Mouse (Mus musculus): ENCODE measurements around the gene Stard13. TPM values are rescaled to one million over a fixed set of nuclear protein-coding genes. Genes with fewer than 3 reads are reported as not detected.
A peak's percentile ranks its signal among the peaks of the same experiment; 100 is the strongest.

Gene Stard13
- polyA plus RNA-seq, 1 experiment from 2014 or later: 7.3 TPM

GRCm38 (mm10) chr5:151189789-151190378 is 43.8 kb downstream of the Stard13 start:
- Histone ChIP-seq H3K4me1 (peaks cover 6% of the 10 kb centered on the region; the same call in 1 of the 2 replicates), H3K4me3 (peak overlapping the region; percentile 51), H3K36me3 (no peaks in the 10 kb centered on the region), H3K4me2 (replicated peaks) (peak overlapping the region; percentile 87), H3K27ac (no peak overlapping the region), H3K9ac (peak overlapping the region; percentile 56), H3K27me3 (peaks cover 7% of the 10 kb centered on the region), H3K9me3 (replicated peaks) (no peaks in the 10 kb centered on the region)
- WGBS: 2% methylated on average over 27 of the region's 27 CpGs
- peak; percentile 90 for ATAC-seq (ENCODE audit: low FRiP score)

GRCm38 (mm10) chr5:151189321-151189720 is 44.3 kb downstream of the Stard13 start:
- 50% methylated on average over 3 of the region's 3 CpGs for WGBS
- Histone ChIP-seq H3K27ac (no peak overlapping the region), H3K9ac (peak overlapping the region; percentile 56)

GRCm38 (mm10) chr5:151188659-151189058 is 45.0 kb downstream of the Stard13 start:
- no peak overlapping the region for H3K9ac ChIP-seq
- no peak overlapping the region for H3K4me2 ChIP-seq (replicated peaks)

More at GRCm38 (mm10) chr5:151189321-151189720, 44.3 kb downstream of the Stard13 start:
- H3K36me3 ChIP-seq: no peaks in the 10 kb centered on the region
- no peak for ATAC-seq (ENCODE audit: low FRiP score)
- peak overlapping the region; percentile 51 for H3K4me3 ChIP-seq
- H3K4me1 ChIP-seq: peaks cover 6% of the 10 kb centered on the region; the same call in 1 of the 2 replicates
- H3K4me2 ChIP-seq (replicated peaks): peak overlapping the region; percentile 87
- H3K27me3 ChIP-seq: peaks cover 7% of the 10 kb centered on the region
- no peaks in the 10 kb centered on the region for H3K9me3 ChIP-seq (replicated peaks)

GRCm38 (mm10) chr5:151187336-151187735 is 46.3 kb downstream of the Stard13 start:
- H3K36me3 ChIP-seq: no peaks in the 10 kb centered on the region
- peaks cover 7% of the 10 kb centered on the region for H3K27me3 ChIP-seq
- WGBS: 82% methylated on average over 11 of the region's 11 CpGs
- H3K4me2 ChIP-seq (replicated peaks): no peak overlapping the region
- no peak overlapping the region for H3K27ac ChIP-seq
- H3K9ac ChIP-seq: no peak overlapping the region
- H3K9me3 ChIP-seq (replicated peaks): no peaks in the 10 kb centered on the region
- peaks cover 6% of the 10 kb centered on the region; the same call in 1 of the 2 replicates for H3K4me1 ChIP-seq
- H3K4me3 ChIP-seq: no peak overlapping the region
- ATAC-seq (ENCODE audit: low FRiP score): no peak

More at GRCm38 (mm10) chr5:151188659-151189058, 45.0 kb downstream of the Stard13 start:
- Histone ChIP-seq H3K9me3 (replicated peaks) (no peaks in the 10 kb centered on the region), H3K4me3 (no peak overlapping the region), H3K36me3 (no peaks in the 10 kb centered on the region), H3K27ac (no peak overlapping the region), H3K4me1 (peaks cover 6% of the 10 kb centered on the region; the same call in 1 of the 2 replicates), H3K27me3 (peaks cover 7% of the 10 kb centered on the region)
- no peak for ATAC-seq (ENCODE audit: low FRiP score)
- WGBS: 89% methylated on average over 6 of the region's 6 CpGs

GRCm38 (mm10) chr5:151185286-151185856 is 48.3 kb downstream of the Stard13 start:
- no peak overlapping the region for H3K4me3 ChIP-seq
- peaks cover 6% of the 10 kb centered on the region; the same call in 1 of the 2 replicates for H3K4me1 ChIP-seq
- ATAC-seq (ENCODE audit: low FRiP score): no peak

GRCm38 (mm10) chr5:151183656-151184240 is 49.9 kb downstream of the Stard13 start:
- Histone ChIP-seq H3K27me3 (no peaks in the 10 kb centered on the region), H3K4me2 (replicated peaks) (no peak overlapping the region), H3K36me3 (no peaks in the 10 kb centered on the region), H3K4me3 (no peak overlapping the region), H3K4me1 (no peaks in the 10 kb centered on the region), H3K9ac (no peak overlapping the region), H3K9me3 (replicated peaks) (no peaks in the 10 kb centered on the region), H3K27ac (no peak overlapping the region)
- no peak for ATAC-seq (ENCODE audit: low FRiP score)
- WGBS: 88% methylated on average over 11 of the region's 11 CpGs

More at GRCm38 (mm10) chr5:151185286-151185856, 48.3 kb downstream of the Stard13 start:
- whole genome bisulfite sequencing: 81% methylated on average over 8 of the region's 8 CpGs
- no peak overlapping the region for H3K27ac ChIP-seq
- no peaks in the 10 kb centered on the region for H3K9me3 ChIP-seq (replicated peaks)
- H3K9ac ChIP-seq: no peak overlapping the region
- H3K4me2 ChIP-seq (replicated peaks): no peak overlapping the region
- H3K27me3 ChIP-seq: peaks cover 4% of the 10 kb centered on the region; the same call in 1 of the 2 replicates
- H3K36me3 ChIP-seq: no peaks in the 10 kb centered on the region

- H3K9ac ChIP-seq: no peak overlapping the region
- no peak overlapping the region for H3K4me2 ChIP-seq (replicated peaks)
- H3K27me3 ChIP-seq: no peaks in the 10 kb centered on the region
- H3K4me3 ChIP-seq: no peak overlapping the region
- H3K27ac ChIP-seq: no peak overlapping the region
- H3K4me1 ChIP-seq: no peaks in the 10 kb centered on the region
- no peak for ATAC-seq (ENCODE audit: low FRiP score)
- H3K36me3 ChIP-seq: no peaks in the 10 kb centered on the region
- no peaks in the 10 kb centered on the region for H3K9me3 ChIP-seq (replicated peaks)
- WGBS: 91% methylated on average over 8 of the region's 8 CpGs
Observed at GRCm38 (mm10) chr5:151181288-151181687, 52.3 kb downstream of the Stard13 start.

- no peak overlapping the region for H3K27ac ChIP-seq
- H3K27me3 ChIP-seq: no peaks in the 10 kb centered on the region
- no peaks in the 10 kb centered on the region for H3K9me3 ChIP-seq (replicated peaks)
- H3K4me3 ChIP-seq: no peak overlapping the region
- no peak overlapping the region for H3K9ac ChIP-seq
- WGBS: 84% methylated on average over 9 of the region's 9 CpGs
- H3K36me3 ChIP-seq: no peaks in the 10 kb centered on the region
- H3K4me2 ChIP-seq (replicated peaks): no peak overlapping the region
- no peaks in the 10 kb centered on the region for H3K4me1 ChIP-seq
- no peak for ATAC-seq (ENCODE audit: low FRiP score)
Observed at GRCm38 (mm10) chr5:151180176-151180785, 53.4 kb downstream of the Stard13 start.

GRCm38 (mm10) chr5:151177171-151177570 is 56.5 kb downstream of the Stard13 start:
- ATAC-seq (ENCODE audit: low FRiP score): no peak
- H3K27me3 ChIP-seq: no peaks in the 10 kb centered on the region
- no peak overlapping the region for H3K27ac ChIP-seq
- no peaks in the 10 kb centered on the region for H3K36me3 ChIP-seq
- 0 out of 2 replicates have a peak, but pooled peaks cover 4% of the 10 kb centered on the region for H3K4me1 ChIP-seq
- 90% methylated on average over 3 of the region's 3 CpGs for WGBS
- H3K4me2 ChIP-seq (replicated peaks): no peak overlapping the region
- no peak overlapping the region for H3K4me3 ChIP-seq
- no peak overlapping the region for H3K9ac ChIP-seq
- H3K9me3 ChIP-seq (replicated peaks): no peaks in the 10 kb centered on the region

- WGBS: 67% methylated on average over 4 of the region's 4 CpGs
- no peak for ATAC-seq (ENCODE audit: low FRiP score)
- H3K4me2 ChIP-seq (replicated peaks): no peak overlapping the region
- no peak overlapping the region for H3K27ac ChIP-seq
- H3K4me1 ChIP-seq: 0 out of 2 replicates have a peak, but pooled peaks cover 4% of the 10 kb centered on the region
- H3K27me3 ChIP-seq: no peaks in the 10 kb centered on the region
- no peak overlapping the region for H3K9ac ChIP-seq
- no peaks in the 10 kb centered on the region for H3K36me3 ChIP-seq
- no peaks in the 10 kb centered on the region for H3K9me3 ChIP-seq (replicated peaks)
- no peak overlapping the region for H3K4me3 ChIP-seq
Observed at GRCm38 (mm10) chr5:151175897-151176313, 57.7 kb downstream of the Stard13 start.

GRCm38 (mm10) chr5:151174485-151175460 is 58.9 kb downstream of the Stard13 start:
- 0 out of 2 replicates have a peak, but pooled peaks cover 4% of the 10 kb centered on the region for H3K4me1 ChIP-seq
- H3K27ac ChIP-seq: no peak overlapping the region
- no peaks in the 10 kb centered on the region for H3K9me3 ChIP-seq (replicated peaks)
- H3K27me3 ChIP-seq: no peaks in the 10 kb centered on the region
- ATAC-seq (ENCODE audit: low FRiP score): no peak
- no peak overlapping the region for H3K4me2 ChIP-seq (replicated peaks)
- WGBS: 74% methylated on average over 7 of the region's 7 CpGs
- H3K36me3 ChIP-seq: no peaks in the 10 kb centered on the region
- H3K9ac ChIP-seq: no peak overlapping the region
- H3K4me3 ChIP-seq: no peak overlapping the region
